Mouse (Mus musculus) lung, postnatal 0 days (tissue): ENCODE measurements at regions not wholly inside any gene's neighbourhood (a gene's known extent, or its start where the extent isn't known, plus 50 kb on each side); places are given as distances from the start of the nearest gene placed in this dataset.

Experiments
- ATAC-seq: fragments of 200-750 bp; cut with Nextera tagmentation; 2 replicates; pipeline ENCODE4 v1.8.0; 2017; ENCODE audit warnings: moderate library complexity
- DNase-seq: peaks from one replicate; pipeline ENCODE4 v3.0.0-alpha.2; 2016; ENCODE audit warnings: low spot score
- H3K27ac ChIP-seq: fragments of 300-500 bp; sonication (generic); 2 replicates; pipeline ENCODE4 v1.5.1; 2014; ENCODE audit warnings: antibody characterized with exemption, mild to moderate bottlenecking, low read length, mixed read lengths
- H3K27me3 ChIP-seq: fragments of 300-500 bp; sonication (generic); replicated peaks from 2 replicates; pipeline ENCODE4 v1.6.1; 2014; ENCODE audit warnings: low read length, mixed read lengths; ENCODE audit not compliant: insufficient read depth
- H3K36me3 ChIP-seq: fragments of 300-500 bp; sonication (generic); 2 replicates; pipeline ENCODE4 v1.6.1; 2014; ENCODE audit warnings: low read length, mixed read lengths; ENCODE audit not compliant: insufficient read depth
- H3K4me1 ChIP-seq: fragments of 300-500 bp; sonication (generic); 2 replicates; pipeline ENCODE4 v1.6.1; 2014; ENCODE audit warnings: antibody characterized with exemption, low read depth, low read length, mixed read lengths; ENCODE audit not compliant: insufficient read depth
- H3K4me2 ChIP-seq: fragments of 300-500 bp; sonication (generic); replicated peaks from 2 replicates; pipeline ENCODE4 v1.6.1; 2014; ENCODE audit warnings: low read depth, mild to moderate bottlenecking, low read length, moderate library complexity, mixed read lengths
- H3K4me3 ChIP-seq: fragments of 300-500 bp; sonication (generic); 2 replicates; pipeline ENCODE4 v1.5.1; 2014; ENCODE audit warnings: low read depth, low read length
- H3K9ac ChIP-seq: fragments of 300-500 bp; sonication (generic); replicated peaks from 2 replicates; pipeline ENCODE4 v1.6.1; 2014; ENCODE audit warnings: low read depth, mild to moderate bottlenecking
- H3K9me3 ChIP-seq: fragments of 300-500 bp; sonication (generic); 2 replicates; pipeline ENCODE4 v1.6.1; 2016; ENCODE audit warnings: low read length, mixed read lengths
- CTCF ChIP-seq: IDR thresholded peaks from 2 replicates; pipeline ENCODE4 v1.5.1; 2016; ENCODE audit warnings: antibody characterized with exemption, mild to moderate bottlenecking
- EP300 ChIP-seq: IDR thresholded peaks from 2 replicates; pipeline ENCODE4 v1.6.1; 2016; ENCODE audit warnings: antibody characterized with exemption, mild to moderate bottlenecking, control low read depth
- WGBS: fragments of 180-500 bp; shearing (Covaris S2); extraction: QIAGEN DNeasy Blood & Tissue Kit; methylation state at CpG from one replicate; pipeline ENCODE4 v1.1.7; 2014; 5-methylcytosine and 5-hydroxymethylcytosine counted together

- ATAC-seq (no peak), DNase-seq (no peak)
- no peaks in the 10 kb centered on the region for H3K36me3 ChIP-seq
- H3K27me3 ChIP-seq, result no peaks in the 10 kb centered on the region
- no peaks in the 10 kb centered on the region for H3K4me1 ChIP-seq
- H3K9me3 ChIP-seq, result no peaks in the 10 kb centered on the region
- H3K27ac ChIP-seq, result no peak overlapping the region
- H3K4me3 ChIP-seq, result no peak overlapping the region
- no peak overlapping the region for H3K4me2 ChIP-seq
- no peak for TF ChIP-seq EP300
- TF ChIP-seq CTCF, result no peak
- 61% methylated on average over 6 of the region's 6 CpGs for WGBS
- no peak overlapping the region for H3K9ac ChIP-seq
Observed at GRCm38 (mm10) chr3:115538355-115538754, 176.5 kb downstream of the S1pr1 start.

GRCm38 (mm10) chr3:115532141-115532735, 182.6 kb downstream of the S1pr1 start:
- ATAC-seq (no peak), DNase-seq (no peak)
- Histone ChIP-seq H3K27me3 (no peaks in the 10 kb centered on the region), H3K9ac (no peak overlapping the region), H3K36me3 (no peaks in the 10 kb centered on the region), H3K9me3 (no peaks in the 10 kb centered on the region), H3K4me3 (no peak overlapping the region), H3K4me1 (no peaks in the 10 kb centered on the region), H3K27ac (no peak overlapping the region), H3K4me2 (no peak overlapping the region)
- TF ChIP-seq CTCF (no peak), EP300 (no peak)
- 81% methylated on average over 18 of the region's 18 CpGs for WGBS

GRCm38 (mm10) chr3:115530441-115530840, 184.4 kb downstream of the S1pr1 start:
- no peak for ATAC-seq
- DNase-seq, result no peak
- H3K36me3 ChIP-seq, result no peaks in the 10 kb centered on the region
- H3K9ac ChIP-seq, result no peak overlapping the region
- no peaks in the 10 kb centered on the region for H3K9me3 ChIP-seq
- TF ChIP-seq CTCF, result no peak
- no peak for TF ChIP-seq EP300
- H3K27ac ChIP-seq, result no peak overlapping the region
- no peaks in the 10 kb centered on the region for H3K27me3 ChIP-seq
- no peak overlapping the region for H3K4me2 ChIP-seq
- no peak overlapping the region for H3K4me3 ChIP-seq
- WGBS, result 70% methylated on average over 3 of the region's 3 CpGs
- no peaks in the 10 kb centered on the region for H3K4me1 ChIP-seq

GRCm38 (mm10) chr3:115529918-115530317, 185.0 kb downstream of the S1pr1 start:
- Histone ChIP-seq H3K4me3 (no peak overlapping the region), H3K9me3 (no peaks in the 10 kb centered on the region), H3K4me2 (no peak overlapping the region), H3K36me3 (no peaks in the 10 kb centered on the region), H3K4me1 (no peaks in the 10 kb centered on the region), H3K27me3 (no peaks in the 10 kb centered on the region), H3K27ac (no peak overlapping the region), H3K9ac (no peak overlapping the region)
- ATAC-seq (no peak), DNase-seq (no peak)
- WGBS, result 55% methylated on average over 4 of the region's 4 CpGs
- TF ChIP-seq CTCF (peak; percentile 28), EP300 (no peak)

GRCm38 (mm10) chr3:115523515-115523914, 191.4 kb downstream of the S1pr1 start:
- Histone ChIP-seq H3K9me3 (no peaks in the 10 kb centered on the region), H3K27me3 (no peaks in the 10 kb centered on the region), H3K27ac (no peak overlapping the region), H3K4me1 (no peaks in the 10 kb centered on the region), H3K36me3 (no peaks in the 10 kb centered on the region), H3K4me2 (no peak overlapping the region), H3K9ac (no peak overlapping the region), H3K4me3 (no peak overlapping the region)
- no peak for TF ChIP-seq CTCF
- no peak for TF ChIP-seq EP300
- whole genome bisulfite sequencing, result 71% methylated on average over 2 of the region's 2 CpGs
- DNase-seq, result no peak
- ATAC-seq, result no peak

GRCm38 (mm10) chr3:115515645-115516044, 199.2 kb downstream of the S1pr1 start:
- Histone ChIP-seq H3K27ac (no peak overlapping the region), H3K27me3 (no peaks in the 10 kb centered on the region), H3K4me1 (no peaks in the 10 kb centered on the region), H3K36me3 (no peaks in the 10 kb centered on the region), H3K9ac (no peak overlapping the region), H3K4me2 (no peak overlapping the region), H3K4me3 (no peak overlapping the region), H3K9me3 (no peaks in the 10 kb centered on the region)
- ATAC-seq, result no peak
- TF ChIP-seq EP300 (no peak), CTCF (no peak)
- no peak for DNase-seq
- WGBS, result 84% methylated on average over 4 of the region's 4 CpGs

GRCm38 (mm10) chr3:115509658-115510057, 205.2 kb downstream of the S1pr1 start:
- H3K4me2 ChIP-seq, result no peak overlapping the region
- H3K4me1 ChIP-seq, result no peaks in the 10 kb centered on the region
- H3K9me3 ChIP-seq, result no peaks in the 10 kb centered on the region
- TF ChIP-seq CTCF (no peak), EP300 (no peak)
- H3K36me3 ChIP-seq, result no peaks in the 10 kb centered on the region
- no peak overlapping the region for H3K27ac ChIP-seq
- DNase-seq, result no peak
- WGBS, result 86% methylated on average over 4 of the region's 4 CpGs
- H3K9ac ChIP-seq, result no peak overlapping the region
- no peak for ATAC-seq
- no peak overlapping the region for H3K4me3 ChIP-seq
- no peaks in the 10 kb centered on the region for H3K27me3 ChIP-seq
